Mouse (Mus musculus) retina, postnatal 1 day (tissue): Measurements from ENCODE around the gene Mast3.

Experiments used
- DNase-seq: peaks from one replicate; pipeline ENCODE4 v3.0.0-alpha.2; 2012

Gene Mast3

GRCm38 (mm10) chr8:70742176-70742575 is 62.7 kb downstream of the Mast3 start:
- DNase-seq: no peak

DNA sequence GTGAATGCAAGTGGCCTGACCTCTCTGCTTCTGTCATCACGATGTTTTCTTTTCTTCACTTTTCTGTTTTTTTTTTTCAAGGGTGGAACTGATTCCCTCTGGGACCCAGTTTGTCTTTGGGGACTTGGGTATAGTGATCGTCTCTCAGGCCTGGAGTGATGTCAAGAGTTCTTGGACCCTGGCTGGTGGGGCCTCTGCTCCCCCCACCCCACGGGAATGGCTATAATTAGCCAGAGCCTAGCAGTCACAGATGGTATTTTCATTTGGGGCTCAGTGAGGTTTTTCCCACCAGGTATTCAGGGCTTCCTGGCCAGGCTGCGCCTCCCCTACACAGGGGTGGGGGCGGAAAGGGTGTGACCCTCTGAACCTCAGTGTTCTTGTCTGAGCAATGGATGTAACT is 63.2 kb downstream of the Mast3 start:
- DNase-seq: no peak

GRCm38 (mm10) chr8:70738211-70738610 is 66.6 kb downstream of the Mast3 start:
- no peak for DNase-seq

GRCm38 (mm10) chr8:70737705-70738104 is 67.1 kb downstream of the Mast3 start:
- no peak for DNase-seq

GRCm38 (mm10) chr8:70730956-70731355 is 73.9 kb downstream of the Mast3 start:
- DNase-seq: no peak

DNA sequence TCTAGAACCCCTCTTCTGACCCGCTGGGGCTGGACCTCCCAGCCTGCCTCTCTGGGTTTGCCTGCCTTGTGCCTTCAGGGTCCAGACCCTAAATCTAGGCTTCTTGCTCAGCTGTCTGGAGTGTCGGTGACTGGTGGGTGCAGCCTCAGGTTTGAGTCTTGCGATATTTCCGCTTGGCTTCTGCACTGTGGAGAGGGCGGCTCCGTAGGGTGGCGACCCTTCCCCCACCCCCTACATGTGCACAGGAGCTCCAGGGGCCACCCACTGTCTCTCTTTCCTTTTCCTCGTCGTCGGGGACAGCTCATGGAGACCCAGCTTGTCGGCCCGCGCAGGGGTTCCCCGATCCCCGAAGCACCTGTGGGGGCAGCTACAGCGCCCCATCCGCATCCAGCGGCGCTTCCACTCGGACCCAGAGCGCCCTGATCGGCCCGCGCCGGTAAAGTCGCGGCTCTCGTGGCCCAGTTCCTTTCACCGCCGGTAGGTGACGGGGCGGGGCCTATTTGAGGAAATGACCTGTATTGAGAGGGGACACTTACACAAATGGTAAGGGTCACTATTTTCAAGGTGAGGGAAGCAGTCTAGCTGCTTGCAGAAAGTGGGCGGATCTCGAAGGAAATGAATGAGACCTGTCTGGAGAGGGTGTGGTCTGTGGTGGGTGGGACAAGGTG is 74.9 kb downstream of the Mast3 start:
- DNase-seq: peak; percentile 56
